Mouse (Mus musculus) liver, postnatal 0 days (tissue): ENCODE measurements at regions not wholly inside any gene's neighbourhood (a gene's known extent, or its start where the extent isn't known, plus 50 kb on each side); places are given as distances from the start of the nearest gene placed in this dataset.

Experiments
- CTCF ChIP-seq: sonication (generic); IDR thresholded peaks from 2 replicates; pipeline ENCODE4 v1.5.1; 2016; ENCODE audit warnings: antibody characterized with exemption, low read depth
- EP300 ChIP-seq: IDR thresholded peaks from 2 replicates; pipeline ENCODE4 v1.6.1; 2016; ENCODE audit warnings: antibody characterized with exemption, low read depth, mild to moderate bottlenecking

- TF ChIP-seq CTCF: no peak
- TF ChIP-seq EP300: 0 out of 2 replicates have a peak, but pooled peaks have one; percentile 34
Observed at GRCm38 (mm10) chr9:94083629-94084411, 454.1 kb downstream of the 1190002N15Rik start.
